Mouse (Mus musculus) MEL (cell line): ENCODE results near the gene Tmprss11a. TPM values are rescaled to one million over a fixed set of nuclear protein-coding genes. Genes with fewer than 3 reads are reported as not detected.

ENCODE experiments used
- DNase-seq: peaks from one replicate; pipeline ENCODE4 v3.0.0; 2011; ENCODE audit warnings: low read depth, low spot score
- H3K27ac ChIP-seq: 2 replicates; pipeline ENCODE4 v1.5.1; 2012; ENCODE audit warnings: low read depth, mild to moderate bottlenecking, control low read depth, low read length, moderate library complexity; ENCODE audit not compliant: control insufficient read depth
- H3K27me3 ChIP-seq, 2 experiments: fragments of 150-350 bp in 1 of 2; sonication (generic) in 1 of 2; 2 replicates each; pipeline ENCODE4 v1.6.1; 2012; ENCODE audit warnings: low read length in 2 of 2, mild to moderate bottlenecking in 2 of 2, improper control_type of control experiment in 1 of 2, moderate library complexity in 1 of 2; ENCODE audit not compliant: insufficient read depth in 2 of 2, control insufficient read depth in 1 of 2
- H3K36me3 ChIP-seq, 2 experiments: 2 replicates each; pipeline ENCODE4 v1.6.1; 2012 to 2014; ENCODE audit warnings: low read length in 2 of 2, improper control_type of control experiment in 1 of 2, inconsistent platforms in 1 of 2, mild to moderate bottlenecking in 1 of 2; ENCODE audit not compliant: insufficient read depth in 2 of 2, control insufficient read depth in 1 of 2
- H3K4me1 ChIP-seq, 2 experiments: fragments of 150-350 bp in 1 of 2; sonication (generic) in 1 of 2; 2 replicates each; pipeline ENCODE4 v1.6.1; 2012; ENCODE audit warnings: low read length in 2 of 2, improper control_type of control experiment in 1 of 2, mild to moderate bottlenecking in 1 of 2; ENCODE audit not compliant: insufficient read depth in 2 of 2, control insufficient read depth in 1 of 2
- H3K4me3 ChIP-seq, 2 experiments: fragments of 150-350 bp in 1 of 2; sonication (generic) in 1 of 2; 2 replicates each; pipeline ENCODE4 v1.5.1; 2012; ENCODE audit warnings: low read depth in 2 of 2, low read length in 2 of 2, mild to moderate bottlenecking in 2 of 2, moderate library complexity in 2 of 2, control low read depth in 1 of 2, improper control_type of control experiment in 1 of 2; ENCODE audit not compliant: control insufficient read depth in 1 of 2, insufficient read depth in 1 of 2
- H3K79me2 ChIP-seq: 2 replicates; pipeline ENCODE4 v1.6.1; 2012; ENCODE audit warnings: mild to moderate bottlenecking, low read length, moderate library complexity; ENCODE audit not compliant: control insufficient read depth, poor library complexity, insufficient read depth
- H3K9ac ChIP-seq: 2 replicates; pipeline ENCODE4 v1.6.1; 2012; ENCODE audit warnings: low read depth, mild to moderate bottlenecking, control low read depth, low read length, moderate library complexity; ENCODE audit not compliant: control insufficient read depth, poor library complexity, severe bottlenecking
- H3K9me3 ChIP-seq: fragments of 150-350 bp; sonication (generic); replicated peaks from 2 replicates; pipeline ENCODE4 v1.6.1; 2012; ENCODE audit warnings: mild to moderate bottlenecking, low read length, improper control_type of control experiment, moderate library complexity; ENCODE audit not compliant: insufficient read depth
- CHD1 ChIP-seq: IDR thresholded peaks from 2 replicates; pipeline ENCODE4 v1.6.1; 2012; ENCODE audit warnings: low read depth, mild to moderate bottlenecking, inconsistent platforms, low read length, improper control_type of control experiment
- CTCF ChIP-seq, 3 experiments: IDR thresholded peaks in 2 of 3; conservative IDR thresholded peaks in 1 of 3; 2 replicates each; pipeline ENCODE4 v1.5.1; 2011 to 2012; ENCODE audit warnings: low read length in 3 of 3, low read depth in 2 of 3, mild to moderate bottlenecking in 2 of 3, improper control_type of control experiment in 1 of 3, inconsistent platforms in 1 of 3, mixed read lengths in 1 of 3, moderate library complexity in 1 of 3; ENCODE audit not compliant: control insufficient read depth in 1 of 3, insufficient read depth in 1 of 3, poor library complexity in 1 of 3, severe bottlenecking in 1 of 3
- ELF1 ChIP-seq: IDR thresholded peaks from 2 replicates; pipeline ENCODE4 v1.6.1; 2014; ENCODE audit warnings: low read depth, mild to moderate bottlenecking, inconsistent platforms, low read length, improper control_type of control experiment, moderate library complexity
- ETS1 ChIP-seq: IDR thresholded peaks from 2 replicates; pipeline ENCODE4 v1.6.1; 2012; ENCODE audit warnings: low read depth, mild to moderate bottlenecking, inconsistent platforms, low read length, improper control_type of control experiment, moderate library complexity
- GABPA ChIP-seq: IDR thresholded peaks from 2 replicates; pipeline ENCODE4 v1.6.1; 2012; ENCODE audit warnings: low read depth, mild to moderate bottlenecking, inconsistent platforms, low read length, improper control_type of control experiment, moderate library complexity
- GATA1 ChIP-seq: IDR thresholded peaks from 2 replicates; pipeline ENCODE4 v1.6.1; 2011; ENCODE audit warnings: low read depth, low read length, improper control_type of control experiment
- JUND ChIP-seq: IDR thresholded peaks from 2 replicates; pipeline ENCODE4 v1.6.1; 2011; ENCODE audit warnings: low read depth, mild to moderate bottlenecking, improper control_type of control experiment, low read length
- MAX ChIP-seq: IDR thresholded peaks from 2 replicates; pipeline ENCODE4 v1.6.1; 2011; ENCODE audit warnings: low read length, improper control_type of control experiment
- MXI1 ChIP-seq: IDR thresholded peaks from 2 replicates; pipeline ENCODE4 v1.6.1; 2011; ENCODE audit warnings: mild to moderate bottlenecking, low read depth, low read length, improper control_type of control experiment
- MYC ChIP-seq: IDR thresholded peaks from 2 replicates; pipeline ENCODE4 v1.6.1; 2011; ENCODE audit warnings: low read depth, mild to moderate bottlenecking, low read length, improper control_type of control experiment, moderate library complexity
- NELFE ChIP-seq: IDR thresholded peaks from 2 replicates; pipeline ENCODE4 v1.6.1; 2011; ENCODE audit warnings: low read depth, low read length, improper control_type of control experiment
- NRF1 ChIP-seq: IDR thresholded peaks from 2 replicates; pipeline ENCODE4 v1.6.1; 2014; ENCODE audit warnings: low read depth, mild to moderate bottlenecking, inconsistent platforms, low read length, improper control_type of control experiment, moderate library complexity; ENCODE audit not compliant: poor library complexity, insufficient read depth, severe bottlenecking
- POLR2A ChIP-seq, 2 experiments: IDR thresholded peaks; 2 replicates each; pipeline ENCODE4 v1.6.1; 2011 to 2012; ENCODE audit warnings: low read length in 2 of 2, mild to moderate bottlenecking in 2 of 2, control low read depth in 1 of 2, improper control_type of control experiment in 1 of 2, low read depth in 1 of 2, moderate library complexity in 1 of 2; ENCODE audit not compliant: control insufficient read depth in 1 of 2, insufficient read depth in 1 of 2, poor library complexity in 1 of 2
- POLR2AphosphoS2 ChIP-seq: IDR thresholded peaks from 2 replicates; pipeline ENCODE4 v1.6.1; 2011; ENCODE audit warnings: low read length, improper control_type of control experiment
- POLR2AphosphoS5 ChIP-seq: IDR thresholded peaks from 2 replicates; pipeline ENCODE4 v1.6.1; 2012; ENCODE audit warnings: low read depth, borderline replicate concordance, mild to moderate bottlenecking, inconsistent platforms, low read length, moderate library complexity, mixed read lengths
- RAD21 ChIP-seq: IDR thresholded peaks from 2 replicates; pipeline ENCODE4 v1.6.1; 2011; ENCODE audit warnings: mild to moderate bottlenecking, low read depth, low read length, improper control_type of control experiment
- RCOR1 ChIP-seq: IDR thresholded peaks from 2 replicates; pipeline ENCODE4 v1.6.1; 2012; ENCODE audit warnings: low read depth, mild to moderate bottlenecking, inconsistent platforms, low read length, improper control_type of control experiment
- TAL1 ChIP-seq: IDR thresholded peaks from 2 replicates; pipeline ENCODE4 v1.6.1; 2012; ENCODE audit warnings: mild to moderate bottlenecking, inconsistent platforms, low read length, moderate library complexity, mixed read lengths
- TBP ChIP-seq: IDR thresholded peaks from 2 replicates; pipeline ENCODE4 v1.8.0; 2011; ENCODE audit warnings: low read depth, low read length, improper control_type of control experiment
- USF1 ChIP-seq: IDR thresholded peaks from 2 replicates; pipeline ENCODE4 v1.6.1; 2014; ENCODE audit warnings: low read depth, mild to moderate bottlenecking, inconsistent platforms, low read length, improper control_type of control experiment, moderate library complexity
- USF2 ChIP-seq, 2 experiments: IDR thresholded peaks; 2 replicates each; pipeline ENCODE4 v1.6.1; 2011 to 2012; ENCODE audit warnings: improper control_type of control experiment in 2 of 2, low read length in 2 of 2, borderline replicate concordance in 1 of 2, inconsistent platforms in 1 of 2, low read depth in 1 of 2, mild to moderate bottlenecking in 1 of 2; ENCODE audit not compliant: insufficient read depth in 1 of 2
- ZNF384 ChIP-seq: IDR thresholded peaks from 2 replicates; pipeline ENCODE4 v1.6.1; 2012; ENCODE audit warnings: low read depth, mild to moderate bottlenecking, inconsistent platforms, low read length, improper control_type of control experiment
- polyA plus RNA-seq, 2 experiments: library from polyadenylated mRNA; stranded (reverse) in 1 of 2; unstranded in 1 of 2; fragments of >175 nt in 1 of 2; fragments of >200 nt in 1 of 2; gene quantifications; 2 replicates each; pipeline versions ENCODE4 v1.2.1 to v1.2.4; 2012; ENCODE audit warnings: low replicate concordance in 2 of 2, low read depth in 1 of 2; ENCODE audit not compliant: insufficient read length in 2 of 2, insufficient read depth in 1 of 2, missing spikeins in 1 of 2
- total RNA-seq: library from RNA; depleted of rRNA; stranded (reverse); fragments of 300-350 nt; gene quantifications from 2 replicates; pipeline ENCODE4 v1.2.3, GENCODE M21; 2012; rRNA removed

Tmprss11a gene
- total RNA-seq, result not detected in 2 replicates
- polyA plus RNA-seq, result not detected

DNA sequence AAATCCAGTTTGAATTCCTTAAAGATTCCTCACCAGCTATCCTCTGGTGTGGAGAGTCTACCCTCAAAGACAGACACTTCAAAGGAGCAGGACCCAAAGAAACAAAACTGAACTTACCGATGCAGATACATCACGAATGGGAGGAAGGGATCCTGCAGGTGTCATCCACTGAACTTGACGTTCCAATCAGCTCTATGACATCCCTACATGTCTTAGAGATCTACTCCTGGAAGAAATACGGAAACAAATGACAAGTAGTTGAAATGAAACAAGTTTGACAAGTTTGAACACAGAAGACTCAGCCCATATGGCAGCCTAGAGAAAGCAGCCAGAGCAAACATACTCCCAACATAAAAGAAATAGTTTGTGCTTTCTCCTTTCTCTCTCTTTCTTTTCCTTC, at the start of gene Tmprss11a:
Gene Tmprss11a (minus strand): TSS at position 101 of the 400 bp plus-strand sequence.
- Histone ChIP-seq H3K9me3 (no peaks in the 10 kb centered on the region), H3K27me3 (no peaks in the 10 kb centered on the region), H3K4me1 (no peaks in the 10 kb centered on the region), H3K79me2 (no peaks in the 10 kb centered on the region), H3K36me3 (no peaks in the 10 kb centered on the region), H3K9ac (no peak within 1 kb of the TSS), H3K27ac (no peak within 1 kb of the TSS), H3K4me3 (no peak within 1 kb of the TSS)
- DNase-seq, result no peak
- TF ChIP-seq USF1 (no peak), ELF1 (no peak), POLR2AphosphoS5 (no peak), MXI1 (no peak), NELFE (no peak), RCOR1 (no peak), NRF1 (no peak), CHD1 (no peak), POLR2A (IDR thresholded peaks at IDR 0.05; ENCODE audit: control insufficient read depth in 1 of 2, insufficient read depth in 1 of 2, low read depth in 1 of 2, low read length in 2 of 2, poor library complexity in 1 of 2) (no peak), RAD21 (no peak), MAX (no peak), MYC (no peak), USF2 (IDR thresholded peaks at IDR 0.05; ENCODE audit: borderline replicate concordance in 1 of 2, insufficient read depth in 1 of 2, low read depth in 1 of 2, low read length in 2 of 2) (no peak)

DNA sequence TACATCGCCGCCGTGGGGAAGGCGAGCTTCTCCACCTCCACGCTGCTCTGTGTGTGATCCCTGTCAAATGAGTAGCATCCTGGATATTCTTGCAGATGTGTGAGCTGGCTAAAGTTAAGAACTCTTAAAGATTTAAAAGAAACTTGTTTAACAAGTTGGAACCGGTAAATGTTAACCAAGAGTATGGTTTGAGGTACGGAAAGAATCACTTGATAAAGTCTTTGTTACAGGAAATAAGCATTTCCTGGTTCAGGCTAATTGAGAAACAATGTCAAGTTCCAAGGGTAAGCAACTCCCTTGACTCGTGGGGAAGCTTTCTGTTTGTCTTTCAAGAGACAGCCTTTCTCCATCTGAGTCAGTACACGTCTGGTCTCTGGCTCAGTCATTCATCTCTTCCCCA, 49.7 kb upstream of the Tmprss11a start, which contains the start of gene Tmprss11g:
Gene Tmprss11g (minus strand): TSS at position 101 of the 400 bp plus-strand sequence.
- no peak within 1 kb of the TSS for H3K4me3 ChIP-seq
- TF ChIP-seq GABPA (no peak), ETS1 (no peak), TAL1 (no peak), TBP (no peak), ZNF384 (no peak), GATA1 (no peak), CHD1 (no peak), JUND (no peak), CTCF (IDR thresholded peaks at IDR 0.05 in 2 of 3, conservative IDR thresholded peaks at IDR 0.05 in 1 of 3; ENCODE audit: control insufficient read depth in 1 of 3, insufficient read depth in 1 of 3, low read depth in 2 of 3, low read length in 3 of 3, poor library complexity in 1 of 3, severe bottlenecking in 1 of 3) (no peak), POLR2AphosphoS2 (no peak)
- DNase-seq, result no peak
- no peaks in the 10 kb centered on the region for H3K9me3 ChIP-seq
- H3K27me3 ChIP-seq, result no peaks in the 10 kb centered on the region
- no peak within 1 kb of the TSS for H3K9ac ChIP-seq
- no peaks in the 10 kb centered on the region for H3K4me1 ChIP-seq
- H3K27ac ChIP-seq, result no peak within 1 kb of the TSS
- H3K36me3 ChIP-seq, result no peaks in the 10 kb centered on the region
- H3K79me2 ChIP-seq, result no peaks in the 10 kb centered on the region
